Mouse (Mus musculus) liver, embryonic 11.5 days (tissue): ENCODE results near the gene Mbip. TPM values are rescaled to one million over a fixed set of nuclear protein-coding genes. Genes with fewer than 3 reads are reported as not detected.

Experiments
- ATAC-seq: fragments of 200-750 bp; cut with Nextera tagmentation; replicated peaks from 2 replicates; pipeline ENCODE4 v1.8.0; 2017; ENCODE audit warnings: moderate number of reproducible peaks, mild to moderate bottlenecking, moderate TSS enrichment, moderate library complexity; ENCODE audit not compliant: low FRiP score
- DNase-seq: peaks from one replicate; pipeline ENCODE4 v3.0.0-alpha.2; 2017; ENCODE audit warnings: low spot score
- H3K27ac ChIP-seq: fragments of 300-500 bp; sonication (generic); 2 replicates; pipeline ENCODE4 v1.5.1; 2014; ENCODE audit warnings: mild to moderate bottlenecking, low read depth, low read length, control low read depth
- H3K27me3 ChIP-seq: fragments of 300-500 bp; sonication (generic); replicated peaks from 2 replicates; pipeline ENCODE4 v1.6.1; 2014; ENCODE audit warnings: low read length, mixed read lengths; ENCODE audit not compliant: control insufficient read depth, insufficient read depth
- H3K36me3 ChIP-seq: fragments of 300-500 bp; sonication (generic); 2 replicates; pipeline ENCODE4 v1.6.1; 2014; ENCODE audit warnings: mild to moderate bottlenecking, low read length, moderate library complexity, mixed read lengths; ENCODE audit not compliant: control insufficient read depth, insufficient read depth
- H3K4me1 ChIP-seq: fragments of 300-500 bp; sonication (generic); replicated peaks from 2 replicates; pipeline ENCODE4 v1.6.1; 2014; ENCODE audit warnings: low read length, mixed read lengths; ENCODE audit not compliant: control insufficient read depth, insufficient read depth
- H3K4me2 ChIP-seq: fragments of 300-500 bp; sonication (generic); 2 replicates; pipeline ENCODE4 v1.6.1; 2014; ENCODE audit warnings: mild to moderate bottlenecking, control low read depth, moderate library complexity
- H3K4me3 ChIP-seq: fragments of 300-500 bp; sonication (generic); 2 replicates; pipeline ENCODE4 v1.5.1; 2014; ENCODE audit warnings: low read depth, low read length, control low read depth
- H3K9ac ChIP-seq: fragments of 300-500 bp; sonication (generic); 2 replicates; pipeline ENCODE4 v1.6.1; 2014; ENCODE audit warnings: low read depth, low read length, control low read depth
- H3K9me3 ChIP-seq: fragments of 300-500 bp; sonication (generic); 2 replicates; pipeline ENCODE4 v1.6.1; 2016; ENCODE audit warnings: low read length, inconsistent platforms, mixed read lengths; ENCODE audit not compliant: control insufficient read depth
- WGBS: fragments of 180-500 bp; shearing (Covaris S2); extraction: QIAGEN DNeasy Blood & Tissue Kit; methylation state at CpG from one replicate; pipeline ENCODE4 v1.1.7; 2014; 5-methylcytosine and 5-hydroxymethylcytosine counted together
- polyA plus RNA-seq: library from polyadenylated mRNA; unstranded; fragments of >200 nt; fragmentation: Nextera tagmentation; extraction: Ambion mirVana; gene quantifications from 2 replicates; pipeline ENCODE4 v1.2.1, GENCODE M21; 2014

Gene Mbip
- polyA plus RNA-seq, 1 experiment from 2014 or later: 23.9 TPM

- DNase-seq (no peak), ATAC-seq (no peak)
- no peaks in the 10 kb centered on the region for H3K36me3 ChIP-seq
- peaks cover 3% of the 10 kb centered on the region; the same call in 1 of the 2 replicates for H3K27me3 ChIP-seq
- 26% methylated on average over 21 of the region's 21 CpGs for WGBS
- no peaks in the 10 kb centered on the region for H3K9me3 ChIP-seq
- H3K4me3 ChIP-seq: no peak overlapping the region
- H3K27ac ChIP-seq: no peak overlapping the region
- peaks cover 6% of the 10 kb centered on the region; the same call in 1 of the 2 replicates for H3K4me1 ChIP-seq
- no peak overlapping the region for H3K9ac ChIP-seq
- H3K4me2 ChIP-seq: no peak overlapping the region
Measured at GRCm38 (mm10) chr12:56297921-56298830, 47.5 kb downstream of the Mbip start.

- H3K4me3 ChIP-seq: no peak overlapping the region
- H3K27ac ChIP-seq: no peak overlapping the region
- no peaks in the 10 kb centered on the region for H3K9me3 ChIP-seq
- 85% methylated on average over 5 of the region's 5 CpGs for WGBS
- no peak overlapping the region for H3K9ac ChIP-seq
- H3K36me3 ChIP-seq: no peaks in the 10 kb centered on the region
- ATAC-seq: no peak
- peaks cover 6% of the 10 kb centered on the region; the same call in 1 of the 2 replicates for H3K4me1 ChIP-seq
- DNase-seq: no peak
- peaks cover 3% of the 10 kb centered on the region; the same call in 1 of the 2 replicates for H3K27me3 ChIP-seq
- H3K4me2 ChIP-seq: no peak overlapping the region
Measured at GRCm38 (mm10) chr12:56297099-56297498, 48.6 kb downstream of the Mbip start.

GRCm38 (mm10) chr12:56296524-56296923 is 49.2 kb downstream of the Mbip start:
- Histone ChIP-seq H3K36me3 (no peaks in the 10 kb centered on the region), H3K9ac (no peak overlapping the region), H3K4me3 (no peak overlapping the region), H3K4me1 (peaks cover 6% of the 10 kb centered on the region; the same call in 1 of the 2 replicates), H3K27me3 (peaks cover 3% of the 10 kb centered on the region; the same call in 1 of the 2 replicates), H3K9me3 (no peaks in the 10 kb centered on the region), H3K27ac (no peak overlapping the region), H3K4me2 (no peak overlapping the region)
- 50% methylated on average over 6 of the region's 6 CpGs for WGBS
- DNase-seq (no peak), ATAC-seq (no peak)

GRCm38 (mm10) chr12:56295160-56295559 is 50.5 kb downstream of the Mbip start:
- H3K9ac ChIP-seq: no peak overlapping the region
- ATAC-seq (no peak), DNase-seq (no peak)
- no peaks in the 10 kb centered on the region for H3K36me3 ChIP-seq
- no peaks in the 10 kb centered on the region for H3K9me3 ChIP-seq
- peaks cover 6% of the 10 kb centered on the region; the same call in 1 of the 2 replicates for H3K4me1 ChIP-seq
- H3K4me2 ChIP-seq: no peak overlapping the region
- H3K27me3 ChIP-seq: no peaks in the 10 kb centered on the region
- 85% methylated on average over 3 of the region's 3 CpGs for WGBS
- H3K4me3 ChIP-seq: no peak overlapping the region
- no peak overlapping the region for H3K27ac ChIP-seq

- Histone ChIP-seq H3K36me3 (no peaks in the 10 kb centered on the region), H3K4me1 (no peaks in the 10 kb centered on the region), H3K27me3 (no peaks in the 10 kb centered on the region), H3K27ac (no peak overlapping the region), H3K4me3 (no peak overlapping the region), H3K9me3 (no peaks in the 10 kb centered on the region), H3K9ac (no peak overlapping the region), H3K4me2 (no peak overlapping the region)
- ATAC-seq (no peak), DNase-seq (no peak)
- 42% methylated on average over 3 of the region's 3 CpGs for WGBS
Measured at GRCm38 (mm10) chr12:56288548-56288947, 57.1 kb downstream of the Mbip start.

GRCm38 (mm10) chr12:56286828-56287227 is 58.9 kb downstream of the Mbip start:
- Histone ChIP-seq H3K27me3 (no peaks in the 10 kb centered on the region), H3K36me3 (no peaks in the 10 kb centered on the region), H3K27ac (no peak overlapping the region), H3K4me3 (no peak overlapping the region), H3K9ac (no peak overlapping the region), H3K4me1 (no peaks in the 10 kb centered on the region), H3K9me3 (no peaks in the 10 kb centered on the region), H3K4me2 (no peak overlapping the region)
- DNase-seq: no peak
- ATAC-seq: no peak
- 94% methylated on average over 14 of the region's 14 CpGs for WGBS

- WGBS: 61% methylated on average over 2 of the region's 2 CpGs
- no peaks in the 10 kb centered on the region for H3K36me3 ChIP-seq
- no peaks in the 10 kb centered on the region for H3K4me1 ChIP-seq
- H3K4me3 ChIP-seq: no peak overlapping the region
- no peaks in the 10 kb centered on the region for H3K9me3 ChIP-seq
- no peak overlapping the region for H3K9ac ChIP-seq
- ATAC-seq (no peak), DNase-seq (no peak)
- no peaks in the 10 kb centered on the region for H3K27me3 ChIP-seq
- H3K27ac ChIP-seq: no peak overlapping the region
- no peak overlapping the region for H3K4me2 ChIP-seq
Measured at GRCm38 (mm10) chr12:56284210-56284609, 61.5 kb downstream of the Mbip start.

GRCm38 (mm10) chr12:56281649-56282048 is 64.0 kb downstream of the Mbip start:
- Histone ChIP-seq H3K36me3 (no peaks in the 10 kb centered on the region), H3K9me3 (no peaks in the 10 kb centered on the region), H3K4me2 (no peak overlapping the region), H3K4me1 (no peaks in the 10 kb centered on the region), H3K27me3 (no peaks in the 10 kb centered on the region), H3K4me3 (no peak overlapping the region), H3K9ac (no peak overlapping the region), H3K27ac (no peak overlapping the region)
- DNase-seq (no peak), ATAC-seq (no peak)
- WGBS: 64% methylated on average over 3 of the region's 3 CpGs
